ENCODE assay signal across 8 mouse cellular contexts in the genomic region with DNA sequence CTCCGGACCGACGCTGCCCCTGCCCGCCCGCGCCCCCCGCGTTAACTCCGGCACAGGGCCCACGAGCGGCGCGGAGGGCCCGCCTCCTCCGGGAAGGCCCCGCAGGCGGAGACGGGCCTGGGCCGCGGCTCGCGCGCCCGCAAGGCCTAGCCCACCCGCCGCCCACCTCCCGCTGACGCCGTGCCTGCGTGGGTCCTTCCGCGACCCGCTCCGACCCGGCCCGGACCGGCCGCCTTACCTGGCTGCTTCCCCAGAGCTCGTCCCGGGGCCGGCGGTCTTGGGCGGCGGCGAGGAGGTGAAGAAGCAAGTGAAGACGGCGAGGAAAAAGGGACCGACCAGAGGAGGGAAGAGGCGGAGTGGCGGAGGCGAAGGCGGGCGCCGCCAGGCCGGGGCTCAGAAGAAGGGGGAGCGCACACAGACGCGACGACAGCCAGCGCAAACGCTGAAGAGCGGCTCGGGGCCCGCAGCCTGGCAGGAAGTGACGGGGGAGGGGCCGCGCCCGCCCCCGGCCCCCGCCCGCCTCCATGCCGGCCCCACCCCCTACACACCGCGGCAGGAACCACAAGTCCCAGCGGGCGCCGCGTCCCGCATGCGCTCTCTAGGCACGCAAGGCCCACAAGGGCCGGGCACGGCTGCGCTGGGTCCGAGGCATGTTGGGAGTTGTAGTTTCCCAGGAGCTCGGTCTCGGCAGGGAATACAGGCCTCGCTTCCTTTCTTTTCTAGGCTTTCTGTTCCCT. TPM values are rescaled to one million over a fixed set of nuclear protein-coding genes. Genes with fewer than 3 reads are reported as not detected.
DNase-seq lines count a peak whose midpoint lies in the region; ATAC-seq and TF ChIP-seq lines count a peak whose summit lies in the region.

Gene Stau1, minus strand, starts transcription at position 504 of the 737 bp plus-strand sequence.

- H3K79me2 ChIP-seq in C2C12 (ENCODE audit: control insufficient read depth, insufficient read depth) (peaks cover 51% of the 10 kb centered on the region), myocyte (ENCODE audit: control insufficient read depth, insufficient read depth) (peaks cover 47% of the 10 kb centered on the region)
- peaks cover 26% of the 10 kb centered on the region for H3K79me2 ChIP-seq in liver, adult 2 months (ENCODE audit: control insufficient read depth, insufficient read depth, low read length)

- H3K4me2 ChIP-seq in heart, embryonic 11.5 days = peak within 1 kb of the TSS; percentile 95
- H3K4me2 ChIP-seq in kidney, embryonic 16.5 days (replicated peaks; ENCODE audit: low read depth, low read length) = peak within 1 kb of the TSS; percentile 75
- H3K4me2 ChIP-seq in myocyte (ENCODE audit: low read depth) = peak within 1 kb of the TSS; percentile 89

- peak; percentile 62 for TF ChIP-seq POLR2A in brain, embryonic 14.5 days (IDR thresholded peaks at IDR 0.05; ENCODE audit: borderline replicate concordance, extremely low read depth, insufficient read depth, insufficient read length, poor library complexity, severe bottlenecking)
- peak; percentile 91 for TF ChIP-seq POLR2A in liver, adult 2 months (IDR thresholded peaks at IDR 0.05; ENCODE audit: extremely low read depth, insufficient read depth, low read length)
- peak; percentile 98 for TF ChIP-seq POLR2A in myocyte (IDR thresholded peaks at IDR 0.05; ENCODE audit: insufficient read length, low read depth)

- no peaks in the 10 kb centered on the region for H3K9me3 ChIP-seq in erythroblast, embryonic 14.5 days (ENCODE audit: control insufficient read depth, low read length)
- H3K9me3 ChIP-seq in heart, embryonic 11.5 days (replicated peaks; ENCODE audit: control insufficient read depth, low read length) = no peaks in the 10 kb centered on the region
- no peaks in the 10 kb centered on the region for H3K9me3 ChIP-seq in kidney, embryonic 16.5 days (ENCODE audit: low read length)

- under 1% methylated on average over 78 of the region's 88 CpGs for WGBS in heart, embryonic 11.5 days (ENCODE audit: insufficient replicate concordance)
- WGBS in kidney, embryonic 16.5 days = under 1% methylated on average over 53 of the region's 88 CpGs
- WGBS in liver, adult 2 months = under 1% methylated on average over 87 of the region's 88 CpGs

- no peak for TF ChIP-seq CTCF in C2C12 (IDR thresholded peaks at IDR 0.05; ENCODE audit: control insufficient read depth, insufficient read depth, insufficient read length)
- no peak for TF ChIP-seq CTCF in brain, embryonic 14.5 days (IDR thresholded peaks at IDR 0.05; ENCODE audit: borderline replicate concordance, extremely low read depth, insufficient read depth, insufficient read length)
- TF ChIP-seq CTCF in liver, adult 2 months (IDR thresholded peaks at IDR 0.05; ENCODE audit: low read depth, low read length) = no peak

- H3K27ac ChIP-seq in heart, embryonic 11.5 days (ENCODE audit: low read depth, low read length) = peak within 1 kb of the TSS; percentile 98
- H3K27ac ChIP-seq in kidney, embryonic 16.5 days (ENCODE audit: low read length) = peak within 1 kb of the TSS; percentile 96
- peak within 1 kb of the TSS; percentile 78 for H3K27ac ChIP-seq in liver, adult 2 months (replicated peaks; ENCODE audit: insufficient read depth, low read depth, low read length)

- H3ac ChIP-seq in C2C12 (ENCODE audit: control insufficient read depth, insufficient read length, low read depth) = peak within 1 kb of the TSS; percentile 87
- H3ac ChIP-seq in myocyte (ENCODE audit: control insufficient read depth, insufficient read length) = peak within 1 kb of the TSS; percentile 98

- H3K4me1 ChIP-seq in erythroblast, embryonic 14.5 days (ENCODE audit: control insufficient read depth) = peaks cover 53% of the 10 kb centered on the region
- peaks cover 24% of the 10 kb centered on the region for H3K4me1 ChIP-seq in heart, embryonic 11.5 days (ENCODE audit: control insufficient read depth, insufficient read depth, low read length)
- peaks cover 39% of the 10 kb centered on the region for H3K4me1 ChIP-seq in kidney, embryonic 16.5 days (ENCODE audit: insufficient read depth, low read length)
- peaks cover 20% of the 10 kb centered on the region for H3K4me1 ChIP-seq in liver, adult 2 months (ENCODE audit: control insufficient read depth, insufficient read depth, low read length)

- peak within 1 kb of the TSS; percentile 94 for H3K9ac ChIP-seq in heart, embryonic 11.5 days (ENCODE audit: low read depth, low read length)
- H3K9ac ChIP-seq in kidney, embryonic 16.5 days (replicated peaks; ENCODE audit: low read length) = peak within 1 kb of the TSS; percentile 98
- peak within 1 kb of the TSS; percentile 91 for H3K9ac ChIP-seq in liver, adult 2 months (ENCODE audit: low read depth, low read length)

- H3K27me3 ChIP-seq in C2C12 (ENCODE audit: control insufficient read depth, insufficient read depth, insufficient read length) = no peaks in the 10 kb centered on the region
- H3K27me3 ChIP-seq in erythroblast, embryonic 14.5 days (ENCODE audit: control insufficient read depth) = peaks cover 7% of the 10 kb centered on the region
- no peaks in the 10 kb centered on the region for H3K27me3 ChIP-seq in heart, embryonic 11.5 days (ENCODE audit: control insufficient read depth, insufficient read depth, low read length)
- no peaks in the 10 kb centered on the region for H3K27me3 ChIP-seq in kidney, embryonic 16.5 days (ENCODE audit: insufficient read depth, low read length)
- H3K27me3 ChIP-seq in liver, adult 2 months (ENCODE audit: control insufficient read depth, insufficient read depth, low read length) = no peaks in the 10 kb centered on the region
- no peaks in the 10 kb centered on the region for H3K27me3 ChIP-seq in myocyte (ENCODE audit: control insufficient read depth, insufficient read depth, insufficient read length)
- H3K27me3 ChIP-seq in splenic B cell, adult 2 months (ENCODE audit: control insufficient read depth, insufficient read depth, low read length, poor library complexity, severe bottlenecking) = no peaks in the 10 kb centered on the region

- peak; percentile 99 for ATAC-seq in heart, embryonic 11.5 days (replicated peaks; ENCODE audit: insufficient number of reproducible peaks, low FRiP score, low TSS enrichment)
- peak; percentile 100 for ATAC-seq in kidney, embryonic 16.5 days (ENCODE audit: low FRiP score, low TSS enrichment)

- H3K36me3 ChIP-seq in C2C12 (ENCODE audit: control insufficient read depth, insufficient read depth) = no peaks in the 10 kb centered on the region
- no peaks in the 10 kb centered on the region for H3K36me3 ChIP-seq in erythroblast, embryonic 14.5 days (ENCODE audit: control insufficient read depth)
- H3K36me3 ChIP-seq in heart, embryonic 11.5 days (ENCODE audit: control insufficient read depth, insufficient read depth, low read length) = no peaks in the 10 kb centered on the region
- H3K36me3 ChIP-seq in kidney, embryonic 16.5 days (ENCODE audit: insufficient read depth, low read length) = no peaks in the 10 kb centered on the region
- no peaks in the 10 kb centered on the region for H3K36me3 ChIP-seq in liver, adult 2 months (ENCODE audit: control insufficient read depth, insufficient read depth, low read length)
- no peaks in the 10 kb centered on the region for H3K36me3 ChIP-seq in myocyte (ENCODE audit: control insufficient read depth, insufficient read depth)
- H3K36me3 ChIP-seq in splenic B cell, adult 2 months (ENCODE audit: control insufficient read depth, insufficient read depth, low read length, poor library complexity, severe bottlenecking) = no peaks in the 10 kb centered on the region

- DNase-seq in brain, embryonic 14.5 days (ENCODE audit: low read depth) = peak; percentile 99
- peak; percentile 90 for DNase-seq in liver, adult 2 months (ENCODE audit: extremely low read depth, low read depth, low spot score)
- peak; percentile 97 for DNase-seq in splenic B cell, adult 2 months (ENCODE audit: low read depth, low spot score)

- peaks cover 45% of the 10 kb centered on the region for H3K79me3 ChIP-seq in C2C12 (ENCODE audit: low read depth)

- H3K4me3 ChIP-seq in C2C12 (ENCODE audit: insufficient read depth, poor library complexity, severe bottlenecking) = peak within 1 kb of the TSS; percentile 84
- H3K4me3 ChIP-seq in erythroblast, embryonic 14.5 days (replicated peaks) = peak within 1 kb of the TSS; percentile 95
- H3K4me3 ChIP-seq in heart, embryonic 11.5 days (ENCODE audit: low read depth, low read length) = peak within 1 kb of the TSS; percentile 85
- peak within 1 kb of the TSS; percentile 96 for H3K4me3 ChIP-seq in kidney, embryonic 16.5 days (ENCODE audit: low read length)
- H3K4me3 ChIP-seq in liver, adult 2 months (ENCODE audit: insufficient read depth, low read depth, low read length) = peak within 1 kb of the TSS; percentile 80
- H3K4me3 ChIP-seq in myocyte = peak within 1 kb of the TSS; percentile 63

TF ChIP-seq in C2C12, 6 proteins besides CTCF, POLR2A, EP300 and RAD21:
- TF ChIP-seq MYOG (IDR thresholded peaks at IDR 0.05; ENCODE audit: control insufficient read depth, extremely low read depth, insufficient read length) = no peak
- peak; percentile 37 for TF ChIP-seq MAX (IDR thresholded peaks at IDR 0.05)
- no peak for TF ChIP-seq MYOD1 (IDR thresholded peaks at IDR 0.05; ENCODE audit: control insufficient read depth, insufficient read length, low read depth)

TF ChIP-seq in myocyte, 11 proteins besides CTCF, POLR2A, EP300 and RAD21:
- TF ChIP-seq POLR2AphosphoS2 (IDR thresholded peaks at IDR 0.05; ENCODE audit: insufficient read length, low read depth) (peak; percentile 98), MYOD1 (IDR thresholded peaks at IDR 0.05; ENCODE audit: control insufficient read depth in 1 of 3, insufficient read length in 2 of 3, low read depth in 2 of 3) (no peak), MYOG (IDR thresholded peaks at IDR 0.05; ENCODE audit: control insufficient read depth in 1 of 3, insufficient read depth in 1 of 3, insufficient read length in 2 of 3, low read depth in 2 of 3) (peak in 2 of 3 experiments; percentile 3 to 42), REST (IDR thresholded peaks at IDR 0.05; ENCODE audit: insufficient read depth, insufficient read length) (peak; percentile 45)

RNA-seq across cellular contexts. Expression of gene Stau1, which starts in this region (rescaled TPM):
- polyA plus RNA-seq in C2C12 (2012; fragmentation: generic; extraction: Trizol) = 53.4 TPM
- 64.5 and 81.9 TPM in 2 replicates for polyA plus RNA-seq in brain, embryonic 14.5 days (2012; rRNA removed)
- polyA plus RNA-seq in erythroblast, embryonic 14.5 days (2012) = 0.94 and 1.0 TPM in 2 replicates
- 55.6 and 62.0 TPM in 2 replicates for polyA plus RNA-seq in heart, embryonic 11.5 days (2014; fragmentation: Nextera tagmentation; extraction: Ambion mirVana)
- 92.0 and 98.8 TPM in 2 replicates for polyA plus RNA-seq in kidney, embryonic 16.5 days (2015; fragmentation: Nextera tagmentation; extraction: Ambion mirVana)
- total RNA-seq in liver, adult 2 months (2014; rRNA removed) = 25.1 and 38.6 TPM in 2 replicates
- polyA plus RNA-seq in liver, adult 2 months (2012; rRNA removed) = 23.8 and 25.9 TPM in 2 replicates
- polyA plus RNA-seq in myocyte (2012; fragmentation: generic; extraction: Trizol) = 65.4 TPM

Comparison
In these comparisons a context has a peak if more than half of its experiments do, and no peak if none do; other contexts are left out.
1. Peak in every context shown above with its lines: DNase-seq, ATAC-seq, H3K4me3 ChIP-seq and H3K27ac ChIP-seq.
2. RNA of gene Stau1 (polyA plus RNA-seq): 92.0 to 98.8 TPM in kidney, embryonic 16.5 days, 64.5 to 81.9 TPM in brain, embryonic 14.5 days, 65.4 TPM in myocyte (single experiment), 55.6 to 62.0 TPM in heart, embryonic 11.5 days, 53.4 TPM in C2C12 (single experiment) and 23.8 to 25.9 TPM in liver, adult 2 months; 0.94 to 1.0 TPM in erythroblast, embryonic 14.5 days; every median in the first group is over 10 times any median in the second.